Mouse (Mus musculus) lung, adult 10 weeks (tissue): ENCODE results near the gene Sf3a2. TPM values are rescaled to one million over a fixed set of nuclear protein-coding genes. Genes with fewer than 3 reads are reported as not detected.

Experiments
- polyA plus RNA-seq: library from polyadenylated mRNA; stranded (reverse); fragments of 350-450 nt; fragmentation: Illumina TruSeq; extraction: RNeasy Lipid Tissue Mini Kit (QIAGEN cat#74804); gene quantifications from one replicate; pipeline ENCODE4 v1.2.3, GENCODE M21; 2014; ENCODE audit warnings: low read depth, low replicate concordance; ENCODE audit not compliant: insufficient read depth

The Sf3a2 gene
- 19.4 TPM for polyA plus RNA-seq

GRCm38 (mm10) chr10:80798150-80799006 lies at the start of gene Sf3a2, which contains the start of gene Plekhj1:
Sf3a2 (plus strand) TSS chr10:80798198.
Plekhj1 (minus strand) TSS chr10:80798626.

GRCm38 (mm10) chr10:80754594-80755290 lies 43.3 kb upstream of the Sf3a2 start, which contains the start of gene Dot1l:
Dot1l (plus strand) TSS chr10:80755206.

DNA sequence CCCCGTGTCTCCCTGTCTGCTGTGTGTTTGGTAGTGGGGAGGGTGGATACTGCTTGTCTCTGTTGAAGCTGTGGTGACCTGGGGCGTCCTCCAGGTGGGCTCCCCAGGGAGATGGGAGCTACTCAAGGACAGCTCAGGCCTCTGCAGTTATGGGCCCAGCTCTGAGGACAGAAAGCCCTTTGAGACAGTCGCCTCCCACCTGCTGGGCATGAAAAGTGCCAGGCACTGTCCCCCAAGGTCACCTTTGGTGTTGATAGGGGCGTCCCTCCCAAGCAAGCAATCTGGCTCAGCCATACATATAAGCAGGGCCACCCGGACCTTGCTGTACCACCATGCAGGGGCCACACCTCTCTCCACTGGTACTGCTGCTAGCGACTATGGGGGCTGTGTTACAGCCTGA lies 6.9 kb downstream of the Sf3a2 start, which contains the start of gene Amh:
TSS of gene Amh (plus strand) at position 328 of the 400 bp plus-strand sequence.

DNA sequence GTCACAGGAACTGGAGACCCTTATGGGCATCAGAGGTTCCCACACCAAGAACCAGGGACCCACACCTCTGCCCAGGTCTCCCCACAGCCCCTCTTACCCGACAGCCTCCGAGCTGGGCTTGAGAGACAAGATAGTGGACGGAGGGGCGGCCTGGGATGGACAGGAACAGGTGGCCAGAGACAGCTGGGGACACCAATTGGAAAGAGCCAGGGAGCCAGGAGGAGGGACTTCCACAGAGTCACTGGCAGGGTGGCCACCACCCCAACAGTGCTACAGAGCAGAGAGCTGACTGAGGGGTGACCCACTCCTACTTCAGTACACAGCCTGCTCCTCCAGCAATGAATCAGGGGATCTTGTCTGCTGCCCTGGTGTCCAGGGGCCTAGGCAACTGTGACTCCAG lies 15.4 kb downstream of the Sf3a2 start, which contains the start of gene Jsrp1:
TSS of gene Jsrp1 (minus strand) at position 133 of the 400 bp plus-strand sequence.

DNA sequence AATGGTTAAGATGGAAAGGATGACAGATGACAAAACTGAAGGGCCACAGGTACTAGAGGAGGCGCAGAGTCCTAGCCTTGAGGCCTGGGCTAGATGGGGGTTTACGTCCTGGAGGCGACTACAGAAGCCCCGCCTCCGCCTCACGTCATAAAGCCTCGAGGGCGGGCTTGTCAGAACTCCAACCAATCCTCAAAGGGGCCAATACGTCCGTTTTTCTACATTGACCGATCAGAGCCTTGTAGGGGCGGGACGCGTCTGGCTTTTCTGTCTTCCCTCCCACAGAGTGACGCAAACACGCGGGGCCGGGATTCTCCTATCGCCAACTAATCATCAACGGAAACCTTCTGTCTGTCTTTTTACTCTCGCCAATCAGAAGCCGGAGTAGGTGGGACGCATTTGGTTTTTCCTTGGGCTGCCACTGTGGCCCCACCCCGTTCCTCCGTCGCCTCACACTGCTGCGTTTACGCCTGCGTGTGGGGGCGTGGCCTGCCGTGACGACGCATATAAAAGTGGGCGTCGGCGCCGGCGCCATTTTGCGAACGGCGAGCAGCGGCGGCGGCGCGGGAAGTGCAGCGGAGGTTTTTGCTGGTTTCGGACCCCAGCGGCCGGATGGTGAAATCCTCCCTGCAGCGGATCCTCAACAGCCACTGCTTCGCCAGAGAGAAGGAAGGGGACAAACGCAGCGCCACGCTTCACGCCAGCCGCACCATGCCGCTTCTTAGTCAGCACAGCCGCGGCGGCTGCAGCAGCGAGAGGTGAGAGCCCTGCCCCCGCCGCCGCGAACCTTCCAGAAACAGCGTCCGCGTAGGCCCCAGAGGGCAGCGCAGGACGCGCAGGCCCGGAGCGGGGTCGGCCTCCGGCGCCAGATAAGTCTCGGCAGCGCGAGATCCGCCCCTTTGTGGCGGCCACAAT lies 28.4 kb downstream of the Sf3a2 start, which contains the start of gene Oaz1:
TSS of gene Oaz1 (plus strand) at position 506 of the 912 bp plus-strand sequence.

DNA sequence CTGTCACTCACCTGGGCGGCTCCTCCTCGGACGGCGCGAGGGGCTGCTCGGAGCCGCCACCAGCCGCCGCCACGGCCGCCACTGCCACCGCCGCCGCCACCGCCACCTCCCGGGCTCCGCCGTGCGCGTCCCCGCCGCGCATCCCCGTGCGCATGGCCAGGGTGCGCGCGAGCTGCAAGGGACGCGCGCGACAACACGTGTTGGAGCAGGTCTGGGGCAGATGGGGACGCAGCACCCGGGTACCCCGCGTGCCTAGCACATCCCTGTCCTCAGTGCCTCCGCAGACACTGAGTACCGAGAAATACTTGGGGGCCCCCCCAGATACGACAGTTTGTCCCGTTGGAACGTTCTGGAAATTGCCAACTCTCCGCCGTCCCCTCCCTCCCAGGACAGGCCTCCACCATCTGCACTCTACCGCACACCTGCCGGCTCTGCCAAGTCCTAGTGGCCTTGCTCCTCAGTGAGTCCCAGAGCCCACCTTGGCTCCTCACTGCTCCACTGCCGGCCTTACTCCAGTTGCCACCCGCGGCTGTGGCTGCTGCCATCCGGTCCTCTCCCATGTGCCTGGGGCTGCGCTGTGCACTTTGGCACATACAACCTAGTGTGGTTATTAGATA lies 46.0 kb downstream of the Sf3a2 start, which contains the start of gene Lingo3:
TSS of gene Lingo3 (minus strand) at position 109 of the 617 bp plus-strand sequence.

Other genes starting within 250 kb of the Sf3a2 start
- 10.9 TPM for gene Rexo1, start 236.6 kb upstream of the Sf3a2 start, polyA plus RNA-seq
- gene Klf16, start 220.9 kb upstream of the Sf3a2 start, polyA plus RNA-seq: 10.0 TPM
- 63.0 TPM for gene Abhd17a, start 207.9 kb upstream of the Sf3a2 start, polyA plus RNA-seq
- 39.5 TPM for gene Scamp4, start 195.3 kb upstream of the Sf3a2 start, polyA plus RNA-seq
- 1.3 TPM for gene Adat3, start 195.3 kb upstream of the Sf3a2 start, polyA plus RNA-seq
- gene Gm49322, start 192.2 kb upstream of the Sf3a2 start, polyA plus RNA-seq: 0.44 TPM
- gene Csnk1g2, start 175.4 kb upstream of the Sf3a2 start, polyA plus RNA-seq: 98.5 TPM
- gene Btbd2, start 141.1 kb upstream of the Sf3a2 start, polyA plus RNA-seq: 24.0 TPM
- 80.0 TPM for gene Mknk2, start 120.1 kb upstream of the Sf3a2 start, polyA plus RNA-seq
- 23.9 TPM for gene Mob3a, start 96.2 kb upstream of the Sf3a2 start, polyA plus RNA-seq
- gene Izumo4, start 96.0 kb upstream of the Sf3a2 start, polyA plus RNA-seq: 26.3 TPM
- 26.6 TPM for gene Ap3d1, start 55.9 kb upstream of the Sf3a2 start, polyA plus RNA-seq
- gene Dot1l, start 43.0 kb upstream of the Sf3a2 start, polyA plus RNA-seq: 6.0 TPM
- gene Plekhj1, start 428 bp downstream of the Sf3a2 start, polyA plus RNA-seq: 47.8 TPM
- gene Amh, start 7.0 kb downstream of the Sf3a2 start, polyA plus RNA-seq: 0.19 TPM
- gene Jsrp1, start 15.3 kb downstream of the Sf3a2 start, polyA plus RNA-seq: not detected
- 1,024 TPM for gene Oaz1, start 28.5 kb downstream of the Sf3a2 start, polyA plus RNA-seq
- not detected for gene Lingo3, start 45.8 kb downstream of the Sf3a2 start, polyA plus RNA-seq
- 119 TPM for gene Lsm7, start 57.0 kb downstream of the Sf3a2 start, polyA plus RNA-seq
- 9.4 TPM for gene Sppl2b, start 57.1 kb downstream of the Sf3a2 start, polyA plus RNA-seq
- gene Tmprss9, start 73.7 kb downstream of the Sf3a2 start, polyA plus RNA-seq: not detected
- gene Timm13, start 102.8 kb downstream of the Sf3a2 start, polyA plus RNA-seq: 173 TPM
- 5.4 TPM for gene Lmnb2, start 120.0 kb downstream of the Sf3a2 start, polyA plus RNA-seq
- gene Gadd45b, start 131.9 kb downstream of the Sf3a2 start, polyA plus RNA-seq: 63.5 TPM
- gene Gng7, start 216.7 kb downstream of the Sf3a2 start, polyA plus RNA-seq: 1.2 TPM
- gene Diras1, start 227.5 kb downstream of the Sf3a2 start, polyA plus RNA-seq: not detected
- 15.7 TPM for gene Slc39a3, start 239.2 kb downstream of the Sf3a2 start, polyA plus RNA-seq